Mouse (Mus musculus) liver, postnatal 0 days (tissue): ENCODE measurements around the gene Ddx50.
"Not testable (repeated sequence)": the region's sequence is repeated elsewhere in the genome, so short reads cannot be mapped to it uniquely, and the experiment has no call there.

Experiments used
- CTCF ChIP-seq: sonication (generic); IDR thresholded peaks from 2 replicates; pipeline ENCODE4 v1.5.1; 2016; ENCODE audit warnings: antibody characterized with exemption, low read depth
- EP300 ChIP-seq: IDR thresholded peaks from 2 replicates; pipeline ENCODE4 v1.6.1; 2016; ENCODE audit warnings: antibody characterized with exemption, low read depth, mild to moderate bottlenecking

DNA sequence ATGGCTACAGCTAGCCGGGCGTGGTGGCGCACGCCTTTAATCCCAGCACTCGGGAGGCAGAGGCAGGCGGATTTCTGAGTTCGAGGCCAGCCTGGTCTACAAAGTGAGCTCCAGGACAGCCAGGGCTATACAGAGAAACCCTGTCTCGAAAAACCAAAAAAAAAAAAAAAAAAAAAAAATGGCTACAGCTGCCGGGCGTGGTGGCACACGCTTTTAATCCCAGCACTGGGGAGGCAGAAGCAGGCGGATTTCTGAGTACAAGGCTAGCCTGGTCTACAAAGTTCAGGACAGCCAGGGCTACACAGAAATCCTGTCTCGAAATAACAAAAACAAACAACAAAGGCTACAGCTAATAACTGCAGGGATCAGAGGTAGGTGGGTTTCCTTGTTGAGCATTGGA is 71.9 kb downstream of the Ddx50 start:
- TF ChIP-seq CTCF, EP300: not testable (repeated sequence)
